Mouse (Mus musculus) liver, embryonic 14.5 days (tissue): Measurements from ENCODE around the gene Tuba8. TPM values are rescaled to one million over a fixed set of nuclear protein-coding genes. Genes with fewer than 3 reads are reported as not detected.

Experiments
- ATAC-seq: fragments of 200-750 bp; cut with Nextera tagmentation; 2 replicates; pipeline ENCODE4 v1.8.0; 2017; ENCODE audit warnings: moderate number of reproducible peaks, mild to moderate bottlenecking, moderate library complexity; ENCODE audit not compliant: insufficient read depth
- DNase-seq, 3 experiments: peaks; one replicate each; pipeline ENCODE4 v3.0.0-alpha.2; 2012 to 2013; ENCODE audit warnings: low read depth in 3 of 3, low spot score in 3 of 3
- H3K27ac ChIP-seq: fragments of 300-500 bp; sonication (generic); 2 replicates; pipeline ENCODE4 v1.5.1; 2014; ENCODE audit warnings: moderate library complexity, mild to moderate bottlenecking, control low read depth, inconsistent platforms
- H3K27me3 ChIP-seq: fragments of 300-500 bp; sonication (generic); 2 replicates; pipeline ENCODE4 v1.6.1; 2014; ENCODE audit warnings: mild to moderate bottlenecking, low read length, moderate library complexity; ENCODE audit not compliant: control insufficient read depth, insufficient read depth
- H3K36me3 ChIP-seq: fragments of 300-500 bp; sonication (generic); replicated peaks from 2 replicates; pipeline ENCODE4 v1.6.1; 2014; ENCODE audit warnings: low read depth; ENCODE audit not compliant: control insufficient read depth, insufficient read depth
- H3K4me1 ChIP-seq, 2 experiments: fragments of 200-500 bp in 1 of 2; fragments of 300-500 bp in 1 of 2; sonication (generic) in 1 of 2; replicated peaks; 2 replicates each; pipeline ENCODE4 v1.6.1; 2012 to 2014; ENCODE audit warnings: antibody characterized with exemption in 1 of 2, inconsistent platforms in 1 of 2, low read length in 1 of 2; ENCODE audit not compliant: control insufficient read depth in 2 of 2, insufficient read depth in 2 of 2
- H3K4me2 ChIP-seq: fragments of 300-500 bp; sonication (generic); 2 replicates; pipeline ENCODE4 v1.6.1; 2014; ENCODE audit warnings: low read depth, mild to moderate bottlenecking, control low read depth, moderate library complexity
- H3K4me3 ChIP-seq, 2 experiments: fragments of 200-500 bp in 1 of 2; fragments of 300-500 bp in 1 of 2; sonication (generic) in 1 of 2; 2 replicates each; pipeline ENCODE4 v1.5.1; 2012 to 2014; ENCODE audit warnings: low read depth in 2 of 2, low read length in 2 of 2, mild to moderate bottlenecking in 2 of 2, control low read depth in 1 of 2, inconsistent platforms in 1 of 2, moderate library complexity in 1 of 2; ENCODE audit not compliant: insufficient read depth in 1 of 2
- H3K9ac ChIP-seq: fragments of 300-500 bp; sonication (generic); replicated peaks from 2 replicates; pipeline ENCODE4 v1.6.1; 2014; ENCODE audit warnings: mild to moderate bottlenecking, control low read depth, moderate library complexity
- H3K9me3 ChIP-seq: fragments of 300-500 bp; sonication (generic); 2 replicates; pipeline ENCODE4 v1.6.1; 2016; ENCODE audit warnings: low read length, mixed read lengths; ENCODE audit not compliant: control insufficient read depth
- CTCF ChIP-seq: IDR thresholded peaks from 2 replicates; pipeline ENCODE4 v1.5.1; 2016; ENCODE audit warnings: antibody characterized with exemption, low read depth, control low read depth
- EP300 ChIP-seq: IDR thresholded peaks from 2 replicates; pipeline ENCODE4 v1.6.1; 2016; ENCODE audit warnings: antibody characterized with exemption, low read depth
- whole genome bisulfite sequencing: fragments of 180-500 bp; shearing (Covaris S2); extraction: QIAGEN DNeasy Blood & Tissue Kit; methylation state at CpG from one replicate; pipeline ENCODE4 v1.1.7; 2014; ENCODE audit not compliant: insufficient replicate concordance; 5-methylcytosine and 5-hydroxymethylcytosine counted together
- polyA plus RNA-seq, 2 experiments: library from polyadenylated mRNA; depleted of rRNA in 1 of 2; stranded (reverse) in 1 of 2; unstranded in 1 of 2; fragments of >200 nt; fragmentation: Nextera tagmentation in 1 of 2; extraction: Ambion mirVana in 1 of 2; gene quantifications; 2 replicates each; pipeline versions ENCODE4 v1.2.1 to v1.2.3; 2012 to 2014

The Tuba8 gene
- polyA plus RNA-seq, 2 experiments = 1.1 to 6.0 TPM

DNA sequence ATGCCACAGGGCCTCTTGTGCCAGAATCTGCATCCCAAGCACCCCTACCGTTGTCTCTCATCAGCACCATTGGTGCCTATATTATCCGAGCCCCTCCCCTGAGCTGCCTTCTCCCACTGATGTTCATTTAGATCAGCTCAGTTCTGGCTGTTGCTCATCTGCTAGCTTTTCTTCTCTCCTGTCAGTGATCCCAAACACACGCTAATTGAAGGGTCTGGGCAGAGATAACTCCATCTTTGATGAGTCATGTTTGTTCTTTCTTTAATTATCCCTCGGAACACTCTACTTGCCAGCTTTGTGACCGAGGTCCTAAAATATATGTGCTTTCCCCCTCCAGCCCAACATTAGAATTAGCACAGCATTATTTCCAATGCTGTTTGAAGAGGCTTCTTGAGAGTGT, 4.8 kb downstream of the Tuba8 start:
- ATAC-seq (no peak), DNase-seq (no peak)
- Histone ChIP-seq H3K4me2 (no peak overlapping the region), H3K27me3 (peaks cover 14% of the 10 kb centered on the region), H3K9ac (no peak overlapping the region), H3K36me3 (no peaks in the 10 kb centered on the region), H3K4me3 (no peak overlapping the region), H3K9me3 (no peaks in the 10 kb centered on the region), H3K4me1 (peaks cover 0 to 16% of the 10 kb centered on the region in 2 experiments; a peak in 2 of 4 replicates), H3K27ac (no peak overlapping the region)
- TF ChIP-seq EP300 = no peak
- no peak for TF ChIP-seq CTCF
- WGBS = 21% methylated on average over 5 of the region's 5 CpGs

DNA sequence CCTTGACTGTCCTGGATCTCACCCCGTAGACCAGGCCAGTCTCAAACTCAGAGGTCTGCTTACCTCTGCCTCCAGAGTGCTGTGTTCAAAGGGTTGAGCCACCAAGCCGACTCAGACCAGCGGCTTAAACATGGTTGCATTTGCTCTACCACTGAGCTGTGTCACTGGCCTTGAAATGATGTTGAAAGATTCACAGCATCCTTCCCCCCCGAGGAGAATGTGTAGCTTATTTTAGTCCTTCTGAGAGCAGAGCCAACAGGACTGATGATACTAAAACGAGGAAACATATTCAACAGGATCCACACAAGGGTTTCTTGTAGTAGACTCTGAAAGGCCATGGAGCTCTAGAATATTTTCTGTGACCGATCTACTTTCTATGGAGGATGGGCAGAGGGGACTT, 5.4 kb downstream of the Tuba8 start:
- no peak for TF ChIP-seq EP300
- TF ChIP-seq CTCF = no peak
- H3K4me3 ChIP-seq = no peak overlapping the region
- no peak for DNase-seq

GRCm38 (mm10) chr6:121216589-121217255, 6.2 kb downstream of the Tuba8 start:
- Histone ChIP-seq H3K36me3 (no peaks in the 10 kb centered on the region), H3K27ac (no peak overlapping the region), H3K4me2 (no peak overlapping the region), H3K4me3 (no peak overlapping the region), H3K27me3 (peaks cover under 1% of the 10 kb centered on the region; the same call in 1 of the 2 replicates), H3K4me1 (peaks cover 0 to 16% of the 10 kb centered on the region in 2 experiments; a peak in 2 of 4 replicates), H3K9ac (no peak overlapping the region), H3K9me3 (no peaks in the 10 kb centered on the region)
- 52% methylated on average over 5 of the region's 5 CpGs for WGBS
- DNase-seq = no peak
- ATAC-seq = no peak
- TF ChIP-seq EP300 (no peak), CTCF (no peak)

More for the DNA sequence above, 5.4 kb downstream of the Tuba8 start:
- Histone ChIP-seq H3K9ac (no peak overlapping the region), H3K4me1 (peaks cover 0 to 16% of the 10 kb centered on the region in 2 experiments; a peak in 2 of 4 replicates), H3K4me2 (no peak overlapping the region), H3K36me3 (no peaks in the 10 kb centered on the region), H3K27ac (no peak overlapping the region), H3K9me3 (no peaks in the 10 kb centered on the region), H3K27me3 (peaks cover 8% of the 10 kb centered on the region)
- 46% methylated on average over 6 of the region's 6 CpGs for WGBS
- ATAC-seq = no peak

- Histone ChIP-seq H3K4me2 (no peak overlapping the region), H3K9ac (no peak overlapping the region), H3K36me3 (no peaks in the 10 kb centered on the region), H3K4me3 (no peak overlapping the region), H3K27me3 (no peaks in the 10 kb centered on the region), H3K9me3 (no peaks in the 10 kb centered on the region), H3K4me1 (peaks cover 0 to 14% of the 10 kb centered on the region in 2 experiments; a peak in 1 of 4 replicates), H3K27ac (no peak overlapping the region)
- DNase-seq (no peak), ATAC-seq (no peak)
- TF ChIP-seq EP300 (no peak), CTCF (no peak)
- 34% methylated on average over 7 of the region's 7 CpGs for WGBS
These were observed 7.5 kb downstream of the Tuba8 start for GRCm38 (mm10) chr6:121218002-121218401.

DNA sequence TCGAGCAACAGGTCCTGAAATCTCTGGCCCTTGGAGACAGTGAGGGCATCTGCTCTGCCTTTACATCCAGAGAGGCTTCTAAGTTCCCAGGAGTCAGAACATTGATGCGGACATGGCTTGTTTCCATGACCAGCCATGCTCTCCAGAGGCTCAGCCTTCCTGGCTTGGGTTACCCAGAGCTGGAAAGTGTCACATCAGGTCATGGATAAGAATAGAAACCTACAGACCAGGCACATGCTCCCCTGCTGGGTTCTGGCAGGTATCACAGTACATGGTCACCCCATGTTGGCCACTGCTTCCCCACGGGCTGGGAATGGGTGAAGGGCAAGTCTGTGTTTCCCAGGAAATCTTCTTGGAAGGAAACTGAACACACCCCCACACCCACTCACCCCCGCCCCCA, 8.9 kb downstream of the Tuba8 start:
- TF ChIP-seq CTCF (no peak), EP300 (no peak)
- no peak for ATAC-seq
- H3K4me2 ChIP-seq = no peak overlapping the region
- H3K27ac ChIP-seq = no peak overlapping the region
- no peaks in the 10 kb centered on the region for H3K27me3 ChIP-seq
- H3K36me3 ChIP-seq = no peaks in the 10 kb centered on the region
- no peak overlapping the region for H3K4me3 ChIP-seq
- no peak for DNase-seq
- peaks cover 0 to 15% of the 10 kb centered on the region in 2 experiments; a peak in 2 of 4 replicates for H3K4me1 ChIP-seq
- 47% methylated on average over 4 of the region's 4 CpGs for WGBS
- H3K9me3 ChIP-seq = no peaks in the 10 kb centered on the region
- H3K9ac ChIP-seq = no peak overlapping the region
